Mouse (Mus musculus): ENCODE data around the gene Grm4. TPM values are rescaled to one million over a fixed set of nuclear protein-coding genes. Genes with fewer than 3 reads are reported as not detected.

Grm4 gene
- polyA plus RNA-seq, 1 experiment from 2014 or later = 9.1 TPM

DNA sequence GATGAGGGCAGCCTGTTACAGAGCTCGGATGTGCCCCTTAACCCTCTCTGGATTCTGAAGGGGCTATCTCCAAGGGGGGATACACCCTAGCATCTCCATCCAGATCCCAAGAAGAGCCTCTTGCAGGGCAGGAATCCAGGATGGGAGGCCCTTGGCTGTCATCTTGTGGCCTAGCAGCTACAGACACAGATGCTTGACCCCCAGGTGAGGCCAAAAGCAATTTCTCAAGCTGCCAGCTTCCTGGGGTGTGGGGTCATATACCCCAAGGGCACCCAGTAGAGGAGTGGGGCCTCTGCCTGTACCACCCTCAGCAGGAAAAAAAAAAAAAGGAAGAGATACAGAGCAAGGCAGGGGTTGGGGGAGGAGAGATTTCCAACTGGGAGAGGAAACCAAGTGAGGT lies 87.1 kb downstream of the Grm4 start:
- ATAC-seq (ENCODE audit: low read depth) = no peak
- Histone ChIP-seq H3K4me3 (ENCODE audit: low read depth, low read length) (no peak overlapping the region), H3K4me2 (ENCODE audit: low read depth, low read length) (no peak overlapping the region), H3K36me3 (ENCODE audit: control insufficient read depth, insufficient read depth, low read length) (no peaks in the 10 kb centered on the region), H3K27me3 (ENCODE audit: control insufficient read depth, insufficient read depth, low read length) (no peaks in the 10 kb centered on the region), H3K9ac (replicated peaks; ENCODE audit: low read depth, low read length) (no peak overlapping the region), H3K4me1 (ENCODE audit: control insufficient read depth, insufficient read depth, low read length) (no peaks in the 10 kb centered on the region; the same call in 1 of the 2 replicates), H3K27ac (ENCODE audit: low read depth, low read length) (no peak overlapping the region), H3K9me3 (ENCODE audit: control insufficient read depth, low read length) (no peaks in the 10 kb centered on the region)
- WGBS = 100% methylated on average over 1 of the region's 1 CpGs

DNA sequence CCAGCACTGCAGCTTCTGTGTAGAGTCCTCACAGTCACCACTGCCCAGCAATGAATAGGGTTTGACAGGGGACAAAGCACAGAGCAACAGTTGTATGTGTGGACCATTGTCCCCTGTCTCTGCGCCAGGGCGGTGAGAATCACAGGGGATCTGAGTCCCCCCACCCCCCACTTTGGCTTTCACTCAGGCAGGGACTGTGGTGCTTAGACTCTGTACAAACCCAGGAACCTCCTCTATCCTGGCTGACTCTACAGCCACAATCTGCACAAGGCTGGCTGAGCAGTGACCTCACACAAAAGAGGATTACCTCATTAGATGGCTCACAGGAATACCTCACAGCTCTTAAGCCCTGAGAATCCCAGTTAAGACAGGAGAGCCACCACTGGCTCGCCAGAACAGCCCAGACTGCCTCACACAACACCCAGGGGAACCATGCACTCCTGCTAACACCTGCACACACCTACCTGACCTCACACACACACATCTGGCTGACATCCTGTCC lies 88.0 kb downstream of the Grm4 start:
- no peaks in the 10 kb centered on the region for H3K36me3 ChIP-seq (ENCODE audit: control insufficient read depth, insufficient read depth, low read length)
- H3K4me2 ChIP-seq (ENCODE audit: low read depth, low read length) = no peak overlapping the region
- H3K4me3 ChIP-seq (ENCODE audit: low read depth, low read length) = no peak overlapping the region
- H3K27me3 ChIP-seq (ENCODE audit: control insufficient read depth, insufficient read depth, low read length) = no peaks in the 10 kb centered on the region
- H3K9ac ChIP-seq (replicated peaks; ENCODE audit: low read depth, low read length) = no peak overlapping the region
- no peak overlapping the region for H3K27ac ChIP-seq (ENCODE audit: low read depth, low read length)
- 39% methylated on average over 3 of the region's 3 CpGs for WGBS
- ATAC-seq (ENCODE audit: low read depth) = no peak
- H3K9me3 ChIP-seq (ENCODE audit: control insufficient read depth, low read length) = no peaks in the 10 kb centered on the region
- no peaks in the 10 kb centered on the region; the same call in 1 of the 2 replicates for H3K4me1 ChIP-seq (ENCODE audit: control insufficient read depth, insufficient read depth, low read length)

DNA sequence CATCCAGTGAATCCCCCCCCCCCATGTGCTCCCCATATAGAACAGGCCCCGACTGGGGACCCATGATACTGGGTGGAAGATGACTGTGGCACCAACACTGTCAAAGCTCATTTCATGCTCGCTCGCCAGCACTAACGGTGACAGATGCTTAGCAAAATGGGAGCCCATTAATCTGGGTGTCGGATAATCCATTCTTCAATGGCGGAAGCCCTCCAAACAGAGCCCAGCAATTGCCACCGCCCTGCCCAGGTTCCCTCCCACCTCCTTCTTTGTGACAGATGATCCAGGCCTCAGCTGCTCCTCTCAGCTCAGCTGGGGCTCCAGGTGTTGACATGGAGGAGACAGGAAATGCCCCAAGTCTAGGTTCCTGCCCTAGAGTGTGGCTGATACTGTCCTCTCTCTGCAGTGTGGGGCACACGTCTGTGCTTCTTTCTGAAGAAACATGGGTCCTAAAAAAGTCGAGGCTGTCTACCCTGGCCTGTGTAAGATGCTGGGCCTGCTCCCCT lies 89.0 kb downstream of the Grm4 start:
- 32% methylated on average over 9 of the region's 9 CpGs for WGBS
- Histone ChIP-seq H3K36me3 (ENCODE audit: control insufficient read depth, insufficient read depth, low read length) (no peaks in the 10 kb centered on the region), H3K27ac (ENCODE audit: low read depth, low read length) (no peak overlapping the region), H3K9ac (replicated peaks; ENCODE audit: low read depth, low read length) (no peak overlapping the region), H3K27me3 (ENCODE audit: control insufficient read depth, insufficient read depth, low read length) (no peaks in the 10 kb centered on the region), H3K4me2 (ENCODE audit: low read depth, low read length) (no peak overlapping the region), H3K4me3 (ENCODE audit: low read depth, low read length) (no peak overlapping the region), H3K9me3 (ENCODE audit: control insufficient read depth, low read length) (no peaks in the 10 kb centered on the region), H3K4me1 (ENCODE audit: control insufficient read depth, insufficient read depth, low read length) (no peaks in the 10 kb centered on the region; the same call in 1 of the 2 replicates)
- no peak for ATAC-seq (ENCODE audit: low read depth)

DNA sequence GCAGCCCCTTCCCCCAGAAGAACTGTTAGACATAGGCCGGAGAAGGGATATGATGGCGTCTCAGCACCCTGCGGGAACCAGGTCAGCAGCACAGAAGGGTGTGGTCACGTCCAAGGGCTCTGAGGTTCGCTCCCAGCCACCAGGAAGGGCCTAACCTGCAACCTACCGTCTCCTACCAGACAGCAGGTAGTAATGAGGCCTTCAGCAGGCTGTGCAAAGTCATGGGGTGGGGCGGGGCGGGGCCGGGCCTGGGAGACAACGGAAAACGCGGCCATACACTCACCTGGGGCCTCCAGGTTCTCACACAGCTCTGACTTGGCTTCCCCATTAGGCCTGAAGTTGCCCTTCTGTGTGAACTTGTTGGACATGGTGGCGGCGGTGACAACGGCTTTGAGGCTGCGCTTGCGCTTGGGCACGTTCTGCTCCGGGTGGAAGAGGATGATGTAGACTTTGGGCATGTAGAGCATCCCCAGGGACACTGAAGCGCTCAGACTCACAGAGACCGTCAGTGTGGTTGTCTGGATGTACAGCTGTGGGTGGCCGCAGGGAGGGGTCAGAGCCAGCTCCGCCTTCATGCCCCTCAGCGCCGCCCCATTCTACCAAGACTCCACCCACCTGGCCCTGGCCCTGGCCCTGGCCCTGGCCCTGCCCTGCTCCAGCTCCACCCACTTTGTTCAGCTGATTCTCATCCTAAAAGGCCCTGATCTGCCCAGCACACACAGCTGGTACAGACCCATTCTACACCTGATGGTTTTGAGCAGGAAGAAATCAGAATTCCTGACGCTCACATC lies 90.0 kb downstream of the Grm4 start:
- Histone ChIP-seq H3K9me3 (ENCODE audit: control insufficient read depth, low read length) (no peaks in the 10 kb centered on the region), H3K27me3 (ENCODE audit: control insufficient read depth, insufficient read depth, low read length) (no peaks in the 10 kb centered on the region), H3K4me2 (ENCODE audit: low read depth, low read length) (no peak overlapping the region), H3K27ac (ENCODE audit: low read depth, low read length) (no peak overlapping the region), H3K36me3 (ENCODE audit: control insufficient read depth, insufficient read depth, low read length) (no peaks in the 10 kb centered on the region), H3K9ac (replicated peaks; ENCODE audit: low read depth, low read length) (no peak overlapping the region), H3K4me3 (ENCODE audit: low read depth, low read length) (no peak overlapping the region), H3K4me1 (ENCODE audit: control insufficient read depth, insufficient read depth, low read length) (no peaks in the 10 kb centered on the region; the same call in 1 of the 2 replicates)
- no peak for ATAC-seq (ENCODE audit: low read depth)
- WGBS = 84% methylated on average over 26 of the region's 26 CpGs

DNA sequence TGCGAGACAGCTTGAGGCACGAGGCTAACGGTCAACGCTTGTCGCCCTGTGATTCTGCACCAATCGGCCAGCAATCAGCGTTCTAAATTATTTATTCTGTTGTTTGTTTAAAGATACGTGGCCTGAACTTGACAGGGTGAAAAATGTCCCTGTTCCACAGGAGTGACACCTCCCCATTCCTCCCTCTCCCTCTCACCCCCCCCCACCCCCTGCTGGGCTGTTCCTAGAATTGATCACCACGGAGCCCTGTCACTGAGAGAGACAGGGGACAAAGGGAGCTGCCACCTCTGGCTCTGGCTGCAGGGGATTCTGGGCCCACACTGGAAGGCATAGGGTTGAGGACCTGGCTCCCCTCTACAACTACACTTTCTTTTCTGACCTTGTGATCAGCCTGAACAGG lies 91.4 kb downstream of the Grm4 start:
- no peak overlapping the region for H3K4me2 ChIP-seq (ENCODE audit: low read depth, low read length)
- H3K4me3 ChIP-seq (ENCODE audit: low read depth, low read length) = no peak overlapping the region
- H3K27ac ChIP-seq (ENCODE audit: low read depth, low read length) = no peak overlapping the region
- H3K27me3 ChIP-seq (ENCODE audit: control insufficient read depth, insufficient read depth, low read length) = no peaks in the 10 kb centered on the region
- H3K9ac ChIP-seq (replicated peaks; ENCODE audit: low read depth, low read length) = no peak overlapping the region
- H3K36me3 ChIP-seq (ENCODE audit: control insufficient read depth, insufficient read depth, low read length) = no peaks in the 10 kb centered on the region
- no peak for ATAC-seq (ENCODE audit: low read depth)
- no peaks in the 10 kb centered on the region for H3K9me3 ChIP-seq (ENCODE audit: control insufficient read depth, low read length)
- no peaks in the 10 kb centered on the region; the same call in 1 of the 2 replicates for H3K4me1 ChIP-seq (ENCODE audit: control insufficient read depth, insufficient read depth, low read length)
- 20% methylated on average over 9 of the region's 9 CpGs for WGBS

DNA sequence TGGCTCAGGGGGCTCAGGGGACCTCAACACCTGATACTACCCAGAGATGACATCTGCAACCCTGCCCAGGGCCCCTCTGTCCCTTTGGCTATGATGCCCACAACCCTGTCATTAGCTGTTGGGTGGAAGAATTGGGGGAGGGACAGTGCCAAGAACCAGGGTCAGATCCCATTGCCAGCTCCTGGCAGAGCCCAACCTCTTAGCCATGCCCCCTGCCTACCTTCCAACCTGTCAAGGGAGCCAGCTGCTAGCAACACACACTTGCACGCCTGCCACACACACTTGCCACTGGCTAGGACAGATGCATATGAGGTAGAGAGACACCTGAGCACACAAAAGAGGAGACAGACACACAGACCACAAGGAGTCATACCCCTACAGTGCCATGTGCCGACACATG lies 96.2 kb downstream of the Grm4 start:
- Histone ChIP-seq H3K4me2 (ENCODE audit: low read depth, low read length) (no peak overlapping the region), H3K9ac (replicated peaks; ENCODE audit: low read depth, low read length) (no peak overlapping the region), H3K4me1 (ENCODE audit: control insufficient read depth, insufficient read depth, low read length) (peaks cover 21% of the 10 kb centered on the region), H3K4me3 (ENCODE audit: low read depth, low read length) (no peak overlapping the region), H3K27me3 (ENCODE audit: control insufficient read depth, insufficient read depth, low read length) (no peaks in the 10 kb centered on the region), H3K27ac (ENCODE audit: low read depth, low read length) (no peak overlapping the region), H3K9me3 (ENCODE audit: control insufficient read depth, low read length) (no peaks in the 10 kb centered on the region), H3K36me3 (ENCODE audit: control insufficient read depth, insufficient read depth, low read length) (no peaks in the 10 kb centered on the region)
- WGBS = 83% methylated on average over 2 of the region's 2 CpGs
- ATAC-seq (ENCODE audit: low read depth) = no peak

DNA sequence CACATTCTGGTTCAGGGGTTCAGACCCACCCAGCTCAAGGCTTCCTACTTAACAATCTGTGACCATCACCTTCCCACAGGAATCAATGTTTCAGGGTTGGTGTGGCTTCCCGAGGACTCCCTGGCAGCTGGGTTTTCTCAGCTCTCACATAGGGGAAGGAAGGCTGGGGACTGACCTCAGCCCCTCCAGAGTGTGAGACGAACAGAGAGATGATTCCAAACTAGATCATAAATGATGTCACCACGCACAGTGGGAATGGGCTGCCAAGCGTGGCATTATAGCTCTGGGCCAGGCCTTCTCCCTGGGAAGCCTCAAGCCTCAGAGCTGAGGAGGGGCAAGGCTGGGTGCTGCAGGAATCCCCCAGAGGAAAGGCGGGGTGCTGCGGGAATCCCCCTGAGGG lies 96.8 kb downstream of the Grm4 start:
- WGBS = 62% methylated on average over 6 of the region's 6 CpGs
- H3K4me2 ChIP-seq (ENCODE audit: low read depth, low read length) = no peak overlapping the region
- ATAC-seq (ENCODE audit: low read depth) = no peak
- H3K27me3 ChIP-seq (ENCODE audit: control insufficient read depth, insufficient read depth, low read length) = no peaks in the 10 kb centered on the region
- H3K4me1 ChIP-seq (ENCODE audit: control insufficient read depth, insufficient read depth, low read length) = peaks cover 21% of the 10 kb centered on the region
- no peak overlapping the region for H3K27ac ChIP-seq (ENCODE audit: low read depth, low read length)
- no peaks in the 10 kb centered on the region for H3K9me3 ChIP-seq (ENCODE audit: control insufficient read depth, low read length)
- H3K9ac ChIP-seq (replicated peaks; ENCODE audit: low read depth, low read length) = no peak overlapping the region
- H3K36me3 ChIP-seq (ENCODE audit: control insufficient read depth, insufficient read depth, low read length) = no peaks in the 10 kb centered on the region
- no peak overlapping the region for H3K4me3 ChIP-seq (ENCODE audit: low read depth, low read length)

DNA sequence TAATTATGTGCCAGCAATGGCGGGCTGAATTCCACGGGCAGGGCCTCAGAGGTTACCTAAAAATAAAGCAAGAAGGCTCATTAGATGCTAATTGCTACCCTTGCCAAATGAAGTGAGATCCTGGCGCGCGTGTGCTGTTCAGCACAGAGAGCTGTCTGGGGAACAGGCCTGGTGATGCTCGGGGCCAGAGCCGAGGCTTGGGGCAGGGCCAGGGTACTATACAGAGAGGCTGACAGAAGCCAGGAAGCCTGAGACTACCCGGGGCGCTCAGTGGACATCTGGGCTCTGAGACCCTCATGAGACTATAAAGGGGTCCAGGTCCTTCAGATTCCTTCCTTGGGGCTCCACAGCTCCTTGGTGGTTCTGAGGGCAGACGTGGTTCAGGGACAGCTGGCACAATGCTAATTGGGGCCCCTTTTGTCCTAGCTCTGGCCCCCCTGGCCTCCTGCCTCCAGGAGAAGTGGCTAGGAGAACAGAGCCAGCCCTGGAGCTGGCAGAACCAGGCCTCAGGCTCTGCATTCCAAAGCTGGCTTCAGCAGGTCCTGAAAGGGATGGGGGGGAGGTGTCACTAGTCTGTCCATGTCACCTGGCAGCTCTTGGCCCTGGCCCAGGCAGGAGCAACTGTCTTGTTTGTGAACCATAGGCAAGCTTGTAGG lies 98.3 kb downstream of the Grm4 start:
- H3K27ac ChIP-seq (ENCODE audit: low read depth, low read length) = peak overlapping the region; percentile 58; the same call in 1 of the 2 replicates
- peak; percentile 63; the same call in 1 of the 2 replicates for ATAC-seq (ENCODE audit: low read depth)
- no peak overlapping the region for H3K9ac ChIP-seq (replicated peaks; ENCODE audit: low read depth, low read length)
- H3K4me2 ChIP-seq (ENCODE audit: low read depth, low read length) = no peak overlapping the region
- H3K4me3 ChIP-seq (ENCODE audit: low read depth, low read length) = no peak overlapping the region
- 5% methylated on average over 10 of the region's 10 CpGs for WGBS
- H3K9me3 ChIP-seq (ENCODE audit: control insufficient read depth, low read length) = no peaks in the 10 kb centered on the region
- H3K27me3 ChIP-seq (ENCODE audit: control insufficient read depth, insufficient read depth, low read length) = no peaks in the 10 kb centered on the region
- H3K36me3 ChIP-seq (ENCODE audit: control insufficient read depth, insufficient read depth, low read length) = no peaks in the 10 kb centered on the region
- H3K4me1 ChIP-seq (ENCODE audit: control insufficient read depth, insufficient read depth, low read length) = peaks cover 21% of the 10 kb centered on the region

DNA sequence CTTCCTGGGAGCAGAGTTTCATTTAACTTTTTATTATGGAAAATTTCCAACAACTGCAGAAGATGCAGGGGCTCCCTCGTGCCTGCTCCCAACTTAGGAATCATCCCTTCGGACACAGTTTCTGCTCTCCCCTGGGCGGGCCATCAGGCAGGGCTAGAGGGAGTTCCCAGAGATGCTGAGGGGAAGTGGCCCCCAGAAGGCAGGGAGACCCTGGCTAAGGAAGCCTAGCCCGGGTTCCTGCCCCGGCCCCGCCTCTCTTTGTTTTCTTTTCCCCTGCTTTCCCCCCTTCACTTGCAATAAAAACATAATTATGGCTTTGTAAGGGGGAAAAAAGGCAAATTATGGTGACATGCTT lies 98.9 kb downstream of the Grm4 start:
- no peak overlapping the region for H3K4me2 ChIP-seq (ENCODE audit: low read depth, low read length)
- ATAC-seq (ENCODE audit: low read depth) = no peak
- WGBS = 4% methylated on average over 6 of the region's 6 CpGs

More for the DNA sequence above, 98.9 kb downstream of the Grm4 start:
- Histone ChIP-seq H3K4me1 (ENCODE audit: control insufficient read depth, insufficient read depth, low read length) (peaks cover 21% of the 10 kb centered on the region), H3K27ac (ENCODE audit: low read depth, low read length) (peak overlapping the region; percentile 58; the same call in 1 of the 2 replicates), H3K36me3 (ENCODE audit: control insufficient read depth, insufficient read depth, low read length) (no peaks in the 10 kb centered on the region), H3K4me3 (ENCODE audit: low read depth, low read length) (no peak overlapping the region), H3K9me3 (ENCODE audit: control insufficient read depth, low read length) (no peaks in the 10 kb centered on the region), H3K27me3 (ENCODE audit: control insufficient read depth, insufficient read depth, low read length) (no peaks in the 10 kb centered on the region), H3K9ac (replicated peaks; ENCODE audit: low read depth, low read length) (no peak overlapping the region)
